Mouse (Mus musculus): ENCODE results near the gene Dnm3. TPM values are rescaled to one million over a fixed set of nuclear protein-coding genes. Genes with fewer than 3 reads are reported as not detected.
A peak's percentile ranks its signal among the peaks of the same experiment; 100 is the strongest.
"Not testable (repeated sequence)": the region's sequence is repeated elsewhere in the genome, so short reads cannot be mapped to it uniquely, and the experiment has no call there.

Dnm3 gene
- total RNA-seq, 2 experiments from 2014 or later: 7.5 to 10.3 TPM

GRCm38 (mm10) chr1:162428904-162429303 is 48.9 kb downstream of the Dnm3 start:
- DNase-seq: no peak

GRCm38 (mm10) chr1:162425930-162426478 is 51.8 kb downstream of the Dnm3 start:
- DNase-seq: no peak

- DNase-seq: no peak
Measured at GRCm38 (mm10) chr1:162422826-162423225, 55.0 kb downstream of the Dnm3 start.

GRCm38 (mm10) chr1:162413791-162414190 is 64.0 kb downstream of the Dnm3 start:
- DNase-seq: no peak

- DNase-seq: no peak
Measured at GRCm38 (mm10) chr1:162412787-162413429, 64.9 kb downstream of the Dnm3 start.

- DNase-seq: no peak
Measured at GRCm38 (mm10) chr1:162410207-162410965, 67.4 kb downstream of the Dnm3 start.

GRCm38 (mm10) chr1:162394549-162394948 is 83.3 kb downstream of the Dnm3 start:
- no peak for DNase-seq

GRCm38 (mm10) chr1:162388442-162389165 is 89.2 kb downstream of the Dnm3 start:
- DNase-seq: no peak

GRCm38 (mm10) chr1:162373068-162373467 is 104.8 kb downstream of the Dnm3 start:
- not testable (repeated sequence) for DNase-seq

GRCm38 (mm10) chr1:162369726-162370125 is 108.1 kb downstream of the Dnm3 start:
- peak; percentile 52 for DNase-seq

GRCm38 (mm10) chr1:162361978-162362377 is 115.9 kb downstream of the Dnm3 start:
- peak; percentile 17 for DNase-seq

- peak; percentile 65 for DNase-seq
Measured at GRCm38 (mm10) chr1:162359270-162359669, 118.6 kb downstream of the Dnm3 start.

GRCm38 (mm10) chr1:162358036-162358435 is 119.8 kb downstream of the Dnm3 start:
- peak; percentile 57 for DNase-seq

- no peak for DNase-seq
Measured at GRCm38 (mm10) chr1:162356481-162356880, 121.4 kb downstream of the Dnm3 start.

- no peak for DNase-seq
Measured at GRCm38 (mm10) chr1:162354780-162355179, 123.1 kb downstream of the Dnm3 start.

GRCm38 (mm10) chr1:162353831-162354230 is 124.0 kb downstream of the Dnm3 start:
- DNase-seq: no peak

GRCm38 (mm10) chr1:162349306-162349705 is 128.5 kb downstream of the Dnm3 start:
- no peak for DNase-seq

GRCm38 (mm10) chr1:162346456-162347011 is 131.3 kb downstream of the Dnm3 start:
- DNase-seq: no peak

- no peak for DNase-seq
Measured at GRCm38 (mm10) chr1:162337170-162337569, 140.7 kb downstream of the Dnm3 start.

GRCm38 (mm10) chr1:162336640-162337039 is 141.2 kb downstream of the Dnm3 start:
- no peak for DNase-seq

- DNase-seq: no peak
Measured at GRCm38 (mm10) chr1:162336224-162336623, 141.6 kb downstream of the Dnm3 start.

- no peak for DNase-seq
Measured at GRCm38 (mm10) chr1:162328673-162329072, 149.2 kb downstream of the Dnm3 start.
